Mouse (Mus musculus) cerebellum, adult 11 months (tissue): Measurements from ENCODE around the gene Txnip.
A peak's percentile ranks its signal among the peaks of the same experiment; 100 is the strongest.
"Not testable (repeated sequence)": the region's sequence is repeated elsewhere in the genome, so short reads cannot be mapped to it uniquely, and the experiment has no call there.

ENCODE experiments used
- DNase-seq: peaks from one replicate; pipeline ENCODE4 v3.0.0; 2022

The Txnip gene

GRCm38 (mm10) chr3:96594851-96595250, 37.1 kb downstream of the Txnip start:
- DNase-seq, result no peak

GRCm38 (mm10) chr3:96595661-96596060, 37.9 kb downstream of the Txnip start:
- peak; percentile 46 for DNase-seq

GRCm38 (mm10) chr3:96596228-96596707, 38.5 kb downstream of the Txnip start, which contains the start of gene Ankrd34a:
Gene Ankrd34a, plus strand, starts transcription at chr3:96596636.
- peak; percentile 90 for DNase-seq

- peak; percentile 40 for DNase-seq
Measured at GRCm38 (mm10) chr3:96596855-96597254, 39.1 kb downstream of the Txnip start.

GRCm38 (mm10) chr3:96597435-96597891, 39.7 kb downstream of the Txnip start:
- peak; percentile 51 for DNase-seq

GRCm38 (mm10) chr3:96598156-96599068, 40.7 kb downstream of the Txnip start:
- peak; percentile 60 for DNase-seq

- DNase-seq, result no peak
Measured at GRCm38 (mm10) chr3:96599069-96599393, 41.3 kb downstream of the Txnip start.

GRCm38 (mm10) chr3:96599411-96599810, 41.7 kb downstream of the Txnip start:
- no peak for DNase-seq

- DNase-seq, result peak; percentile 90
Measured at GRCm38 (mm10) chr3:96600639-96601250, 43.0 kb downstream of the Txnip start, which contains the start of gene Lix1l. Gene Lix1l, plus strand, starts transcription at chr3:96601149.

GRCm38 (mm10) chr3:96601251-96601787, 43.6 kb downstream of the Txnip start:
- peak; percentile 69 for DNase-seq

GRCm38 (mm10) chr3:96601941-96602703, 44.4 kb downstream of the Txnip start:
- peak; percentile 42 for DNase-seq

- no peak for DNase-seq
Measured at GRCm38 (mm10) chr3:96602704-96603084, 44.9 kb downstream of the Txnip start.

- peak; percentile 47 for DNase-seq
Measured at GRCm38 (mm10) chr3:96603311-96603710, 45.6 kb downstream of the Txnip start.

GRCm38 (mm10) chr3:96606007-96606406, 48.2 kb downstream of the Txnip start:
- not testable (repeated sequence) for DNase-seq

GRCm38 (mm10) chr3:96606618-96607017, 48.9 kb downstream of the Txnip start:
- DNase-seq, result no peak
